Mouse (Mus musculus): ENCODE data around the gene Tmc8.
"Not testable (repeated sequence)": the region's sequence is repeated elsewhere in the genome, so short reads cannot be mapped to it uniquely, and the experiment has no call there.

Gene Tmc8

DNA sequence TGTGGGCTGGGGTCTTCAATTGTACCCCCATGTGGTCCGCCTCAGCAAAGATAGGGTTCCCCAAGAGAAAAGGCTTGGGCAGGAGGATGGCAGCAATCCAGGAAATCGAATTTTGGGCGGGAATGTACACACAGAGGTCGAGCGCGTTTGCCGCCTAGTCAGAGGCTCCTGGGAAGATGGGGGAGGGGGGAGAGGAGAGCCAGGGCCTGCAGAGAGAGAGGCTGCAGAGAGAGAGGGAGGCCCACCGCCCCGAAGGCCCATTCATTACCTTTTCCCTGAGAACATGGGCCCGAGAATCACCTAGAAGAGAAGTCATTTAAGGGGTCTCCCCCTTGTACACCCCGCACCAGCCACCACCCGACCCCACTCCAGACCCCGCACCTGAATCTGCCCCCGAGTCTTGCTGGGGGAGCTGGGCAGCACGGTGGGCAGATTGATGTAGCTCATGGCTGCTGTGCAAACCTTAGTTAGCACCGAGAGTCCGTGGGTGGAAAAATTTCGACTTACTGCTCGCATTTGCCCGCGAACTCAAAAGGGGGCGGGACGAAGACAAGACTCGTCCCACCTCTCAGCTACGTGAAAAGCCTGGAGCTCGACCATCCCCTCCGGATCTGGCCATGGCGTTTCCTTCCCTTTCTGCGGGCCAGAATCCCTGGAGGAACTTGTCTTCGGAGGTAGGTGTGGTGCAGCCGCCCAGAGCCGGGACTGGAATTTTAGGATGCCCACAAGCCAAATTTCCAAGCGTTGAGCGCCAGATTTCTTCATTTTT lies 43.6 kb downstream of the Tmc8 start, which contains the start of the genes Afmid and Tk1:
Afmid (plus strand) TSS at position 592 of the 769 bp plus-strand sequence.
Tk1 (minus strand) TSS at position 760 of the 769 bp plus-strand sequence.
- DNase-seq (ENCODE audit: low spot score): peak; percentile 95

DNA sequence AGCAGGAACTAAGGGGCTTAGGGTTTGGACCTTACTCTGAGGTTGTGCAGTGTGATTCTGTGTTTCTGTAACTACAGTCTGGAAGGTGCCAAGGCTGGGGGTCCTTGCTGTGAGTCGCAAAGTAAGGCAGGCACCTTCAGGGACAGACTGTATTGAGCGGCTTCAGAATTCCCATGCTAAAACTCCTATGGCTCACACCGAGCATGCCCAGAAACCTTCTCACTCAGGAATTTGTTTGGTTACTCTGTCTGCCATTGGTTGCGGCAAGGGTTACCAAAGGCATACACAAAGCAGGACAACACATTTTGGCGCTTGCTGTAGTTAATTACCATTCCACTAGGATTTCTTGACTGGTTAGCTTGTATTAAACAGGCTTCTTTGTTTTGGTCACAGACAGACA lies 44.3 kb downstream of the Tmc8 start:
- peak; percentile 69 for DNase-seq (ENCODE audit: low spot score)

DNA sequence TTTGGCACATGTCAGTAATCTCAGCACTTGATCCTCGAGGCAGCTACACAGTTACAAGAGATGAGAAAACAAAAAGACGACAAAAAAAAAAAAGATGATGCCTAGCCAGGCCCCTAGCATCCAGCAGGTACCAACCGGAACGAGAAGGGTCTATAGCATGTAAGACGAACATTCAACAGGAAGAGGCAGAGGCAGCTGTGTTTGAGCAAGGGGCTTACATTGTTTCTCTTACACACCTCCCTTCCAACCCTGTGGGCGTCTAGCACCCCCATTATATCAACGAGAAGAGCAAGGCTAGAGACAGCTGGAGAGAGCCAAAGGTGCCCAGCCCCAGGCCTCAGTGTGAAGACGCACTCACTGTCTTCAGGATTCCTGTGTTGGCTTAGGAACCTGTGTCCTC lies 45.0 kb downstream of the Tmc8 start:
- DNase-seq (ENCODE audit: low spot score): no peak

DNA sequence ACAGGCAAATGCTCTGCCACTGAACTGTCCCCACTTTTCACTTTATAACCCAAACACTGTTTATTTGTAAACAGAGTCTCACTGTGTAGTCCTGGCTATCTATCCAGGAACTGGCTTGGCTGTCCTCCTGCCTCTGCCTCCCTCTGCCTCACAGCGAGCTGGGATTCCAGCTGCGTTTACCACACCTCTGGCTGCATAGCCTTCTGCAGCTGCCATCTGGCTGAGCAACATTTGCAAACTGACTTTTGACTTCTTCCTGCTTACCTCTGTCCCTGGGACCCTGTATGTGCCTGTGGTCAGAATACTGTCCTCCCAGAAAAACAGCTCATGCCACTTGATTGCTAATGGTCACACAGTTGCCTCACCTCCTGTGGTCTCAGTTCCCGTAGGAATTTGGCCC lies 45.5 kb downstream of the Tmc8 start:
- DNase-seq (ENCODE audit: low spot score): no peak

DNA sequence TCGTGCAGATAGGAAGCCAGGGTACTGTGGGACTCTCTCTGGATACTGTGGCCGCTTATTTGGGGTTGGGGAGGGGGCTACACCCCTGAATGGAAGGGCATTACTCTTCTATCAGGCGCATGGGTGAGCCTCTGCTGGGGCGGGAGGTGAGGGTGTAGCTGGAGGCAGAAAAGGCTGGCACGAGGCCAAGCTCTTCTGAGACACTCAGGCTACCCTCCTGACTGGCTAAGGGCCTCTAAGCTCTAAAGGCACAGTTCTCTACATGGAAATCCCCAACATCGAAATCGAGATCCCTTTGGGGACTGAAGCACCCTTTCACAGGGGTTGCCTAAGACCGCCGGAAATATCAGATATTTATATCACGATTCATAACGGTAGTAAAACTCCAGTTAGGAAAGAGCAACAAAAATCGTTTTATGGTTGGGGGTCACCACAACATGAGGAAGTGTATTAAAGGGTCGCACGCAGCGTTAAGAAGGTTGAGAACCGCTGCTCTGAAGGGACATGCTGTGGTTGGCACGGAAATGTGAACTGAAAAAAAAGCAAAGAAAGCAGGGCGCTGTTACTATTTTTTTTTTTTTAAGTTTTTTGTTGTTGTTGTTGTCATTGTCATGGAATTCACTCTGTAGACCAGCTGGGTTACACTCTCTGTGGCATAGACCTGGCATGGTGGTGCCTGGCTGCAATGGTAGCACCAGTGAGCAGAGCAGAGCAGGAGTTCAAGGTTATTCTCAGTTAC lies 46.4 kb downstream of the Tmc8 start:
- DNase-seq (ENCODE audit: low spot score): no peak

DNA sequence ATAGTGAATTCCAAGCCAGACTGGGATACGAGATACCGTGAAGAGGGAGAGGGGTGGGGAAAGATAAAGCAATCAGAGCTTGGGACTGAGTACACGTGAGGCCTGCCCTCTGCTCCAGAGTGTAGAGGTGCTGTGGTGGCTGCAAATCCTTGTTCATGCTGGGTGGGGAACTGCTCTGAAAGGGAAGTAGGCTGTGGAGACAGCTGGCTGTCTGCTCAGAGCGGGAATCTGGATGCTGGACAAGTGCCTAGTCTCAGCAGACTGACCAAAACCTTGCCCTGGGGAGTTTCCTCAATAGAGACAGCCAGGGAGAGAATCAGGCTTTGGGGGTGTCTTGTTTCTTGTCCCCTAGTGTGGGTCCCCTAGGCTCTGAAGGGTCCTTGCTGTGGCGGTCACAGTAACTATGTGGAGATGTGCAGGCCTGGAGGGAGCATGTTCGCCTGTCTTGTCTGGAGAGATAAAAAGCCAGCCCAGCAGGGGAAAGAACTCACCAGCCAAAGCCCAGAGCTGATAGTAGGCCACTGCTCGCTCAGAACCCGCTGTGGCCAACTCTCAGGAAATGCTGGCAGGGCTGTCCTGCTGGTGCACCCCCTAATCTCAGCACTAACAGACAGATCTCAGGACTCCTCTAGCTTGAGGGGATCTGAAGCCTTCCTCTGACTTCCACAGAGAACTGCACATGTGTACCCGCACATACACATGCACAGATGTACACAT lies 47.2 kb downstream of the Tmc8 start:
- no peak for DNase-seq (ENCODE audit: low spot score)

DNA sequence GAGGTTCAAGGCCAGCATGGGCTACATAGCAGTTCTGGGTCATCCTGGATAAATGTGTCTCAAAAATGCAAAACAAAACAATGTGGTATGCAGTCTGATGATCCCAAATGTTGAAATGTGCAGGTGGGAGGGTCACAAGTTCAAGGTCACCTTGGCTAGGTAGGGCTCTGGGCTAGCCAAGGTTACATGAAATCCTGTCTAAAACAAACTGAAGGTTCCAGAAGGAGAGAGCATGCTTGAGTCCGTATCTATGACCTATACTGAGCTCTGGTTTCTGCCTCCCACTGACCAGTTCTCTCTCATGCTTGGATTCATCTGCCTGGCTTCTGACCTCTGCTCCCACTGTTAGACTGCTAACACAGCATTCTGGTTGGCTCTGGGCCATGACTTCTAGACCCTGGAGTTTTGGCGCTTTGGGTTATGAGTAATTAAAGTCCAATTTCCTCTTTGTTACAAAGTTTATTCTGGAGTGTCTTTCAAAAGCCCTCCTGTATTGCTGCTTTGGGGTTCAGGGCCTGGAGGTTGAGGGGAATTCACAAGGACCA lies 47.9 kb downstream of the Tmc8 start:
- DNase-seq (ENCODE audit: low spot score): no peak

DNA sequence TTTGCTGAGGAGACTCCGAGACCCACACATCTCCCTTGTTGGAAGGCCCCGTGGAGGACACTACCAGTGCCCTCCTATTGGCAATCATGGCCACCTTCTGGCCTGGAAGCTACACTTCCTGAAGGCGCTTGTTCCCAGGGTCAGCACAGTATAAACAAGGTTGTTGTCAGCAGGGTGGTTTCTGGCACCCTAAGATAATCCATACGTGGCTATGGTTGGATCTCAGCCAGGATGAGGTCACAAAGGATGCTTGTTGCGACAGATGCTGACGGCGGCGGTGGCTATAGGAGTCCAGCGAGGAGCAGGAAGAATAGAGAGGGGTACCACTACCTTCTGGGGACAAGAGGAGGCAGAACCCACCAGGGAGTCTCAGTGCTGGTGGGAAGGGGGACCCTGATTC lies 48.5 kb downstream of the Tmc8 start:
- DNase-seq (ENCODE audit: low spot score): no peak

DNA sequence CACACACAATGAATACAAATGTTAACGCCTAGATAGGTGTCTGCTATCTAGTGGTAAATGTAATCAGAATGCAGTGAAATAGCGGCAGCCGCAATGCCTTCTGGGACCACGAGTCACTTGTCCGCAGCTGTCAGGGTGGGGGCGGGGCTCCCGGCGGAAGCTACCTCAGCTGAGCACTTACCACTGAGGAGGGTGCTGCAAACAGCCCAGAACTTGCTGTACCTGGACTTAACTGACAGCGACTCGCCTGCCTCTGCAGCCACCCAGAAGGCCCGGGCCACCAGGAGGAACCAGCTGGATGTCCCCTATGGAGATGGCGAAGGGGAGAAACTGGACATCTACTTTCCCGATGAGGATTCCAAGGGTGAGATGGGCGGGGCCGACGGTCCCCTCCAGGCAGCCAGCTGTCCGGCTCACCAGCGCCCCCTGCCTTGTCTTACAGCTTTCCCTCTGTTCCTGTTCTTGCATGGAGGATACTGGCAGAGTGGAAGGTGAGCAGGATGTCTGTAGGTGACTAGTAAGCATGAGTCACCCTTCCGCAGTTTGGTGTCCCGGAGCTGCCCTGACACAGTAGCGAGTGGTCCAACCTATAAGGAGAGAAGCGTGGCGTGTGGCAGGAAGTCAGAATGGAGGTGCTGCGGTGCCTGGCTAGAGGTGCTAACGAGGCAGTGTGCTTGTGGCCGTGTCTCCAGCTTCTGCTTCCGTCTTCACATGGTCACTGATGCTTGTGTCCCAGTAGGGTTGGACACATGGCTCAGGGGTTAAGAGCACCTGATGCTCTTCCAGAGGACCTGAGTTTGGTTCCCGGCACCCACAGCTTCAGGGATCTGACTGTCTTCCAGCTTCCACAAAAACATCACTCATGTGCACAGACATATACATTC lies 50.5 kb downstream of the Tmc8 start:
- peak; percentile 88 for DNase-seq (ENCODE audit: low spot score)

DNA sequence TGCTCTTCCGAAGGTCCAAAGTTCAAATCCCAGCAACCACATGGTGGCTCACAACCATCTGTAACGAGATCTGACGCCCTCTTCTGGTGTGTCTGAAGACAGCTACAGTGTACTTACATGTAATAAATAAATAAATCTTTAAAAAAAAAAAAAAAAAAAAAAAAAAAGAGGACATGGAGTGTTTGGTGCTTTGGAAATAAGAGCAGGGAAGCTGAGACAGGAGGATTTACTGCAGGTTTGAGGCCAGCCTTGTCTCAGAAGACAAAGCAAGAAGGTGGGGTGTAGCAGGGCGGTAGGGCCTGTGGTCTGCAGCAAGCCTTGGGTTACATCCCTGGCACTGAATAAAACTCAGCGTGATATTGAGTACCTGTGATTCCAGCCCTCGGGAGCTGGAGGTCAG lies 51.6 kb downstream of the Tmc8 start:
- DNase-seq (ENCODE audit: low spot score): not testable (repeated sequence)

DNA sequence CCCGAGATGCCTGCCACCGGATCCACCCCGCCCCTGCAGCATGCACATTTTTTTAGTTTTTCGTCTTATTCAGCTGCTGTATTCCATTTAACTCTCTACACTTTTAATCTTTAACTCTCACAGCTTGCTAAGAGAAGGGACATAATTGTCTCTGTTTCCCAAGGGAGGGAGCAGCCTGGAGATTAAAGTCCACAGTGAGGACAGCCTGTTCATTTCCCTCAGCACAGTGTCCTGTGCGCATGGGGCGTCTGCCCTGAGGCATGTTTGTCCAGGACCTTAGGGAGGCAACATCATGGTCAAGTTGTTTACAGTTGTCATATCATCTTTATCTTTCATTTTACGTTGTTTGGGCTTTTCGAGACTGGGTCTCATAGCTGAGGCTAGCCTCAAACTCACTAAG lies 52.2 kb downstream of the Tmc8 start:
- no peak for DNase-seq (ENCODE audit: low spot score)

DNA sequence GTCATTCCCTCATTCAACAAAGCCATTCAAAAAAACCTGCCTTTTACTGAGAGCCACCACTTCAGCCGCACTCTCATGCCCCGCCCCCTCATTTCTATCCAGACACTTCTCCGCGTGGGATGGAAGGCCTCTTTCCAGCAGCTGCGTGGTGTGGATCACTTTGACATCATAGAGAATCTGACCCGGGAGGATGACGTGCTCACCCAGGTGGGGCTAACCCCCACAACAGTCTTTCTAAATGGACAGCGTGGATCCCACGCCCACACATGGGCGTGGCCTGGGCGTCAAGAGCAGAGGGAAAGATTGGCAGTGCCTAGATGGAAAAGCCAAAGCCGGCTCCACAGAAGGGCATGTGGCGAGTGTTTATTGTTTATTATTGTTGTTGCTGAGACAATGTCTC lies 54.4 kb downstream of the Tmc8 start:
- no peak for DNase-seq (ENCODE audit: low spot score)

DNA sequence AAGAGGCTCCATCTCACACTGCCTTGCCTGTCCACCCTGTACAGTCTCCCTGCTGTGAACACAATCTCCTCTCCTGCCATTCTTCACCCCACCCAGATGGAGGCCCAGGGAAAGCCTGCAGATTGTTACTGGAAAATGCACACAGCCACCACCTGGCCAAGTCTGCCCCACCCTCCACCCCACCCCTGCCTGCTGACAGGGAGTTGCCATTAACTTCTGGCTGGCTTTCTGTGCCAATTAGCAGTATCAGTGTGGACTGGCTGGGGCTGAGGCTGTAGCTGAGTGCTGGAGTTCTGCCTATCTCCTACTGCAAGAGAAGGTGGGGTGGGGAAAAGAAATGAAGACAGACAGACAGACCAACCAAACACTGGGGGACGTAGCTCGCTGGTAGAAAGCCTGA lies 56.7 kb downstream of the Tmc8 start:
- no peak for DNase-seq (ENCODE audit: low spot score)

DNA sequence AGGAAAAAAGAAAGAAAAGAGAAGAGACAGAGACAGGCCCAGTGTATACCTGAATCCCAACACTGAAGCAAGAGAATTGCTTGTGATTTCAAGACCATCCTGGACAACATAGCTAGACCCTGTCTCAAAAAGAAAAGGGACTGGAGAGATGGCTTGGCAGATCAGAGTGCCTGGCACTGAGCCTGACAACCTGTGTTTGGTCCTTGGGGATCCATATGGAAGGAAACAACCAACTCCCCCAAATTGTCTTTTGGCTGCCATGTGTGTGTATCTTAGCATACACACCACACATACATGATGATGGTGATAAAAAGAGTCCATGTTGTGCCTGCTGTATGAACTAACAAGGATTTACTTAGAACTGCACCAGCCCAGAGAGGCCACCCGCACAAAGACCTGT lies 57.1 kb downstream of the Tmc8 start:
- DNase-seq (ENCODE audit: low spot score): no peak

DNA sequence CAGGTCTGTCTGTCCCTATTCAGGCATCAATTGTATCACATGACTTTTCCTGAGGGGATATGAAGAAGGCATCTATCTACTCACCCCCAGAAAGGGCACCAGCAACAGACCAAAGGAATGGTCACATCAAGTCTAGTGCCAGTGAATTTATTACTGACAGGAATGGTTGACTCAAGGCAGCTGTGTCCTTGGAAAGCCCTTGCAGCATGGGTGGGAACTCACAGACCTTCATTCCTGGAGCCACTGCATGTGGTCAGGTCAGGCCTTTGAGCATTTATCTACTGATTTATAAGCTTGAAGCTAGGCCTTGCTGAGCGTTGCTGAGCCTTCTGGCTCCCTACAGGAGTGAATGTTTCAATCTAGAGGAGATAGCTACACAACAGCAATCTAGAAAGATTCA lies 59.0 kb downstream of the Tmc8 start:
- no peak for DNase-seq (ENCODE audit: low spot score)

Data from embryo, embryonic 10.5 days (tissue).